ENCODE assay signal across 16 mouse cellular contexts in the genomic region with DNA sequence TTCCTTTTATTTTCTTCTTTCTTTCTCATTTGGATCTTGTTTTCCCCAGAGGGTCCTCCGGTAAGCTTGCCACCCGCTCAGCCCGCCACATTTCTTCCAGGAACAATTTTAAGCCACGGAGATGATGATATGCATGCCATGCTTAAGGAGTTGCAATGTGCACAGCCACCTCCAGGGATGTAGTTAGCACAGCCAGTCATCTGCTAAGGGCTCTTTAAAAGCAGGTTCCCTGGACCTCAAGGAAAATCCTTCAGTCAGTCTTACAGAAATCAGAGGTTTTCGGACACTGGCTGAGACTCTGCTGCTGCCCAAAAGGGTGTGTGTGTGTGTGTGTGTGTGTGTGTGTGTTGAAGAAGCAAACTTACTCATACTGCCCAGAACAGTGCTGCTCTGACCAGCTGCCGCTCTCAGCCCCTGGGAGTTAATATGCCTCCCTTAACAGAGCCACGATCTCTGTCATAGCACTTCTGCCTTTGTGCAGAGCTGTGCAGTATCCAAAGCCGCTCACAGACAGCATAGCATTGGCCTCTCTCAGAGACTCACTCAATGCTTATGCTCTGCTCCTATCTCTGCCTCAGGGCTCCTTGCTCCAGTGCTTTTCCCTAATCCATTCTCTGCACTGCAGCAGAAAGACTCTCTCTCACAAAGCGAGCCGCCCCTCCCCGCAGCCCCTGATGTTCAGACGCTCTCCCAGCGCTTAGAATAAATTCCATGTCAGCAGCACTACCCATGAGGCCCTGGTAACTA. TPM values are rescaled to one million over a fixed set of nuclear protein-coding genes. Genes with fewer than 3 reads are reported as not detected.
A peak's percentile ranks its signal among the peaks of the same experiment; 100 is the strongest.
DNase-seq lines count a peak whose midpoint lies in the region; ATAC-seq lines count a peak whose summit lies in the region.
"Had no signal": no experiment of that assay in that cellular context is flagged by ENCODE, and none has a peak within 500 bp of the region (broad histone marks: within the 10 kb centered on the region; RNA-seq: fewer than 3 reads in every experiment).

No protein-coding gene starts in this region.

- no peaks in the 10 kb centered on the region for H3K27me3 ChIP-seq in kidney, embryonic 14.5 days (ENCODE audit: control insufficient read depth, insufficient read depth, low read length)
- 0 out of 2 replicates have a peak, but pooled peaks cover 4% of the 10 kb centered on the region for H3K27me3 ChIP-seq in forebrain, embryonic 12.5 days
- H3K27me3 ChIP-seq in neural tube, embryonic 15.5 days (replicated peaks) = no peaks in the 10 kb centered on the region
- H3K27me3 ChIP-seq: limb, embryonic 15.5 days; stomach, embryonic 15.5 days had no signal

- peak; percentile 47; the same call in 1 of the 2 replicates for ATAC-seq in kidney, embryonic 14.5 days (ENCODE audit: low FRiP score, low TSS enrichment)
- ATAC-seq in forebrain, embryonic 12.5 days (ENCODE audit: low FRiP score) = peak; percentile 49; the same call in 1 of the 2 replicates
- ATAC-seq in neural tube, embryonic 15.5 days (ENCODE audit: low FRiP score) = peak; percentile 81

- WGBS in kidney, embryonic 14.5 days = 75% methylated on average over 13 of the region's 13 CpGs
- WGBS in forebrain, embryonic 12.5 days = 54% methylated on average over 13 of the region's 13 CpGs
- WGBS in neural tube, embryonic 15.5 days = 42% methylated on average over 13 of the region's 13 CpGs

- H3K36me3 ChIP-seq in kidney, embryonic 14.5 days (ENCODE audit: control insufficient read depth, insufficient read depth, low read length) = no peaks in the 10 kb centered on the region
- no peaks in the 10 kb centered on the region for H3K36me3 ChIP-seq in forebrain, embryonic 12.5 days (replicated peaks)
- no peaks in the 10 kb centered on the region for H3K36me3 ChIP-seq in neural tube, embryonic 15.5 days
- H3K36me3 ChIP-seq: heart, embryonic 10.5 days; limb, embryonic 15.5 days; stomach, embryonic 15.5 days had no signal

- no peak for DNase-seq in kidney, postnatal 36 days
- DNase-seq in left cerebral cortex, postnatal 14 days (ENCODE audit: low spot score in 2 of 2) = peak; percentile 36 to 56
- DNase-seq in heart, adult 9 months (ENCODE audit: low spot score in 2 of 2) = no peak
- DNase-seq in heart, postnatal 10 days = no peak
- no peak for DNase-seq in ovary, postnatal 10 days (ENCODE audit: low spot score)
- DNase-seq: adrenal gland, adult 8-10 months; cerebellum, adult 9-11 months; kidney, adult 8-10 months; lung, postnatal 4 days had no signal

- H3K9me3 ChIP-seq in kidney, embryonic 14.5 days (ENCODE audit: control insufficient read depth, low read length) = no peaks in the 10 kb centered on the region
- H3K9me3 ChIP-seq in forebrain, embryonic 12.5 days = no peaks in the 10 kb centered on the region
- H3K9me3 ChIP-seq in neural tube, embryonic 15.5 days (replicated peaks) = no peaks in the 10 kb centered on the region
- H3K9me3 ChIP-seq: heart, embryonic 10.5 days; limb, embryonic 15.5 days; stomach, embryonic 15.5 days had no signal

- no peak overlapping the region for H3K9ac ChIP-seq in kidney, embryonic 14.5 days (ENCODE audit: low read depth, low read length)
- H3K9ac ChIP-seq in forebrain, embryonic 12.5 days = 0 out of 2 replicates have a peak overlapping the region, but pooled peaks have one; percentile 17
- no peak overlapping the region for H3K9ac ChIP-seq in neural tube, embryonic 15.5 days (replicated peaks)
- H3K9ac ChIP-seq: limb, embryonic 15.5 days; stomach, embryonic 15.5 days had no signal

- H3K27ac ChIP-seq in kidney, embryonic 14.5 days (ENCODE audit: low read depth, low read length) = no peak overlapping the region
- no peak overlapping the region for H3K27ac ChIP-seq in forebrain, embryonic 12.5 days
- peak overlapping the region; percentile 58; the same call in 1 of the 2 replicates for H3K27ac ChIP-seq in neural tube, embryonic 15.5 days (replicated peaks)
- H3K27ac ChIP-seq: heart, embryonic 10.5 days; limb, embryonic 15.5 days; stomach, embryonic 15.5 days had no signal

- no peak overlapping the region for H3K4me2 ChIP-seq in kidney, embryonic 14.5 days (replicated peaks; ENCODE audit: low read depth, low read length)
- H3K4me2 ChIP-seq in forebrain, embryonic 12.5 days = 0 out of 2 replicates have a peak overlapping the region, but pooled peaks have one; percentile 15
- no peak overlapping the region for H3K4me2 ChIP-seq in neural tube, embryonic 15.5 days
- H3K4me2 ChIP-seq: limb, embryonic 15.5 days; stomach, embryonic 15.5 days had no signal

- H3K4me1 ChIP-seq in kidney, embryonic 14.5 days (ENCODE audit: control insufficient read depth, insufficient read depth, low read length) = no peaks in the 10 kb centered on the region
- H3K4me1 ChIP-seq in forebrain, embryonic 12.5 days = peaks cover 12% of the 10 kb centered on the region
- H3K4me1 ChIP-seq in neural tube, embryonic 15.5 days = peaks cover 11% of the 10 kb centered on the region
- H3K4me1 ChIP-seq: limb, embryonic 15.5 days; stomach, embryonic 15.5 days had no signal

- H3K4me3 ChIP-seq in kidney, embryonic 14.5 days (ENCODE audit: low read length) = no peak overlapping the region
- H3K4me3 ChIP-seq in forebrain, embryonic 12.5 days (replicated peaks) = no peak overlapping the region
- no peak overlapping the region for H3K4me3 ChIP-seq in neural tube, embryonic 15.5 days (replicated peaks)
- H3K4me3 ChIP-seq: heart, embryonic 10.5 days; limb, embryonic 15.5 days; stomach, embryonic 15.5 days had no signal

- intact Hi-C loops in left cerebral cortex, postnatal 14 days (cut with DNase I) = no loop called here
- intact Hi-C loops in heart, postnatal 10 days (cut with DNase I) = no loop called here

RNA-seq across cellular contexts. Expression of a gene that starts 5.1 kb away (rescaled TPM):
- polyA plus RNA-seq in kidney, embryonic 14.5 days (2014; fragmentation: Nextera tagmentation; extraction: Ambion mirVana) = not detected in 2 replicates
- polyA plus RNA-seq in forebrain, embryonic 12.5 days (2016; fragmentation: Nextera tagmentation; extraction: Ambion mirVana) = 0.09 TPM in 1 of 2 replicates, not detected in the other
- under 1 TPM in 1 of 2 experiments, not detected in 1; 0.34 TPM for total RNA-seq in left cerebral cortex, postnatal 14 days (2021)
- polyA plus RNA-seq in neural tube, embryonic 15.5 days (2015; fragmentation: Nextera tagmentation; extraction: Ambion mirVana) = 0.10 and 0.24 TPM in 2 replicates
- not detected for total RNA-seq in heart, postnatal 10 days (2021)
- polyA plus RNA-seq: C2C12; limb, embryonic 15.5 days had no signal

Comparison
In these comparisons a context has a peak if more than half of its experiments do, and no peak if none do; other contexts are left out.
1. DNase-seq: peak in left cerebral cortex, postnatal 14 days (2 of 2); none in kidney, postnatal 36 days (0 of 2), heart, adult 9 months (0 of 2), heart, postnatal 10 days (0 of 2) and ovary, postnatal 10 days (single experiment).
2. Peak in every context shown above with its lines, with median percentiles within 50 percentile points of each other: ATAC-seq.